Mouse (Mus musculus): ENCODE data around the gene Mta1. TPM values are rescaled to one million over a fixed set of nuclear protein-coding genes. Genes with fewer than 3 reads are reported as not detected.

Gene Mta1
- polyA plus RNA-seq, 1 experiment from 2014 or later = 26.4 TPM

- WGBS = 44% methylated on average over 8 of the region's 8 CpGs
- H3K4me3 ChIP-seq (ENCODE audit: low read depth, low read length) = peak overlapping the region; percentile 62
- peaks cover 8% of the 10 kb centered on the region for H3K4me1 ChIP-seq (ENCODE audit: control insufficient read depth, insufficient read depth, low read length)
- H3K27ac ChIP-seq (replicated peaks; ENCODE audit: low read depth, low read length) = no peak overlapping the region
- H3K9me3 ChIP-seq (ENCODE audit: control insufficient read depth, low read length) = no peaks in the 10 kb centered on the region
- ATAC-seq (ENCODE audit: insufficient number of reproducible peaks, low FRiP score, low TSS enrichment, low read depth) = no peak
- H3K9ac ChIP-seq (ENCODE audit: low read length) = peak overlapping the region; percentile 50
- peak overlapping the region; percentile 81 for H3K4me2 ChIP-seq (ENCODE audit: low read depth, severe bottlenecking)
- H3K27me3 ChIP-seq (ENCODE audit: control insufficient read depth, insufficient read depth, low read length) = no peaks in the 10 kb centered on the region
- H3K36me3 ChIP-seq (ENCODE audit: control insufficient read depth, insufficient read depth, low read length) = 0 out of 2 replicates have a peak, but pooled peaks cover 2% of the 10 kb centered on the region
- DNase-seq (ENCODE audit: low spot score) = no peak
Observed at GRCm38 (mm10) chr12:113157002-113157401, 58.9 kb downstream of the Mta1 start.

GRCm38 (mm10) chr12:113157521-113157920 lies 59.4 kb downstream of the Mta1 start:
- Histone ChIP-seq H3K9me3 (ENCODE audit: control insufficient read depth, low read length) (no peaks in the 10 kb centered on the region), H3K4me3 (ENCODE audit: low read depth, low read length) (no peak overlapping the region), H3K4me1 (ENCODE audit: control insufficient read depth, insufficient read depth, low read length) (peaks cover 5% of the 10 kb centered on the region), H3K27ac (replicated peaks; ENCODE audit: low read depth, low read length) (no peak overlapping the region), H3K27me3 (ENCODE audit: control insufficient read depth, insufficient read depth, low read length) (no peaks in the 10 kb centered on the region), H3K4me2 (ENCODE audit: low read depth, severe bottlenecking) (peak overlapping the region; percentile 81), H3K36me3 (ENCODE audit: control insufficient read depth, insufficient read depth, low read length) (0 out of 2 replicates have a peak, but pooled peaks cover 2% of the 10 kb centered on the region), H3K9ac (ENCODE audit: low read length) (no peak overlapping the region)
- 92% methylated on average over 8 of the region's 8 CpGs for WGBS
- DNase-seq (ENCODE audit: low spot score) = no peak
- ATAC-seq (ENCODE audit: insufficient number of reproducible peaks, low FRiP score, low TSS enrichment, low read depth) = no peak

GRCm38 (mm10) chr12:113157971-113158370 lies 59.9 kb downstream of the Mta1 start:
- Histone ChIP-seq H3K9me3 (ENCODE audit: control insufficient read depth, low read length) (no peaks in the 10 kb centered on the region), H3K4me3 (ENCODE audit: low read depth, low read length) (no peak overlapping the region), H3K4me2 (ENCODE audit: low read depth, severe bottlenecking) (no peak overlapping the region), H3K4me1 (ENCODE audit: control insufficient read depth, insufficient read depth, low read length) (peaks cover 5% of the 10 kb centered on the region), H3K9ac (ENCODE audit: low read length) (no peak overlapping the region), H3K27ac (replicated peaks; ENCODE audit: low read depth, low read length) (no peak overlapping the region), H3K36me3 (ENCODE audit: control insufficient read depth, insufficient read depth, low read length) (peaks cover 4% of the 10 kb centered on the region; the same call in 1 of the 2 replicates), H3K27me3 (ENCODE audit: control insufficient read depth, insufficient read depth, low read length) (no peaks in the 10 kb centered on the region)
- DNase-seq (ENCODE audit: low spot score) = no peak
- WGBS = 91% methylated on average over 8 of the region's 8 CpGs
- no peak for ATAC-seq (ENCODE audit: insufficient number of reproducible peaks, low FRiP score, low TSS enrichment, low read depth)

- H3K9ac ChIP-seq (ENCODE audit: low read length) = no peak overlapping the region; the same call in 1 of the 2 replicates
- peaks cover 10% of the 10 kb centered on the region; the same call in 1 of the 2 replicates for H3K36me3 ChIP-seq (ENCODE audit: control insufficient read depth, insufficient read depth, low read length)
- no peak overlapping the region for H3K27ac ChIP-seq (replicated peaks; ENCODE audit: low read depth, low read length)
- no peaks in the 10 kb centered on the region for H3K4me1 ChIP-seq (ENCODE audit: control insufficient read depth, insufficient read depth, low read length)
- no peak for ATAC-seq (ENCODE audit: insufficient number of reproducible peaks, low FRiP score, low TSS enrichment, low read depth)
- no peaks in the 10 kb centered on the region for H3K27me3 ChIP-seq (ENCODE audit: control insufficient read depth, insufficient read depth, low read length)
- no peak overlapping the region for H3K4me2 ChIP-seq (ENCODE audit: low read depth, severe bottlenecking)
- WGBS = 96% methylated on average over 11 of the region's 11 CpGs
- H3K4me3 ChIP-seq (ENCODE audit: low read depth, low read length) = no peak overlapping the region
- no peak for DNase-seq (ENCODE audit: low spot score)
- no peaks in the 10 kb centered on the region for H3K9me3 ChIP-seq (ENCODE audit: control insufficient read depth, low read length)
Observed at GRCm38 (mm10) chr12:113163561-113164006, 65.5 kb downstream of the Mta1 start.

- Histone ChIP-seq H3K4me2 (ENCODE audit: low read depth, severe bottlenecking) (no peak overlapping the region), H3K27me3 (ENCODE audit: control insufficient read depth, insufficient read depth, low read length) (no peaks in the 10 kb centered on the region), H3K4me3 (ENCODE audit: low read depth, low read length) (no peak overlapping the region), H3K27ac (replicated peaks; ENCODE audit: low read depth, low read length) (no peak overlapping the region), H3K4me1 (ENCODE audit: control insufficient read depth, insufficient read depth, low read length) (no peaks in the 10 kb centered on the region), H3K36me3 (ENCODE audit: control insufficient read depth, insufficient read depth, low read length) (peaks cover 5% of the 10 kb centered on the region; the same call in 1 of the 2 replicates), H3K9ac (ENCODE audit: low read length) (no peak overlapping the region), H3K9me3 (ENCODE audit: control insufficient read depth, low read length) (no peaks in the 10 kb centered on the region)
- no peak for ATAC-seq (ENCODE audit: insufficient number of reproducible peaks, low FRiP score, low TSS enrichment, low read depth)
- WGBS = 84% methylated on average over 9 of the region's 9 CpGs
- no peak for DNase-seq (ENCODE audit: low spot score)
Observed at GRCm38 (mm10) chr12:113168031-113168536, 70.0 kb downstream of the Mta1 start.

- no peak overlapping the region for H3K4me2 ChIP-seq (ENCODE audit: low read depth, severe bottlenecking)
- no peak overlapping the region for H3K9ac ChIP-seq (ENCODE audit: low read length)
- no peak for DNase-seq (ENCODE audit: low spot score)
Observed at GRCm38 (mm10) chr12:113176960-113177725, 79.1 kb downstream of the Mta1 start.

GRCm38 (mm10) chr12:113181020-113181419 lies 82.9 kb downstream of the Mta1 start:
- ATAC-seq (ENCODE audit: insufficient number of reproducible peaks, low FRiP score, low TSS enrichment, low read depth) (no peak), DNase-seq (ENCODE audit: low spot score) (no peak)
- H3K4me2 ChIP-seq (ENCODE audit: low read depth, severe bottlenecking) = no peak overlapping the region
- no peak overlapping the region for H3K27ac ChIP-seq (replicated peaks; ENCODE audit: low read depth, low read length)
- no peak overlapping the region for H3K4me3 ChIP-seq (ENCODE audit: low read depth, low read length)
- H3K4me1 ChIP-seq (ENCODE audit: control insufficient read depth, insufficient read depth, low read length) = 0 out of 2 replicates have a peak, but pooled peaks cover under 1% of the 10 kb centered on the region
- 62% methylated on average over 4 of the region's 4 CpGs for WGBS
- H3K9ac ChIP-seq (ENCODE audit: low read length) = no peak overlapping the region
- H3K27me3 ChIP-seq (ENCODE audit: control insufficient read depth, insufficient read depth, low read length) = no peaks in the 10 kb centered on the region
- no peaks in the 10 kb centered on the region for H3K36me3 ChIP-seq (ENCODE audit: control insufficient read depth, insufficient read depth, low read length)
- no peaks in the 10 kb centered on the region for H3K9me3 ChIP-seq (ENCODE audit: control insufficient read depth, low read length)

More at GRCm38 (mm10) chr12:113176960-113177725, 79.1 kb downstream of the Mta1 start:
- Histone ChIP-seq H3K4me1 (ENCODE audit: control insufficient read depth, insufficient read depth, low read length) (no peaks in the 10 kb centered on the region), H3K36me3 (ENCODE audit: control insufficient read depth, insufficient read depth, low read length) (no peaks in the 10 kb centered on the region), H3K4me3 (ENCODE audit: low read depth, low read length) (no peak overlapping the region), H3K9me3 (ENCODE audit: control insufficient read depth, low read length) (no peaks in the 10 kb centered on the region), H3K27ac (replicated peaks; ENCODE audit: low read depth, low read length) (no peak overlapping the region), H3K27me3 (ENCODE audit: control insufficient read depth, insufficient read depth, low read length) (no peaks in the 10 kb centered on the region)
- 89% methylated on average over 17 of the region's 18 CpGs for WGBS
- no peak for ATAC-seq (ENCODE audit: insufficient number of reproducible peaks, low FRiP score, low TSS enrichment, low read depth)

GRCm38 (mm10) chr12:113184945-113185344 lies 86.9 kb downstream of the Mta1 start:
- H3K4me2 ChIP-seq (ENCODE audit: low read depth, severe bottlenecking) = no peak overlapping the region
- WGBS = 67% methylated on average over 5 of the region's 5 CpGs
- H3K27ac ChIP-seq (replicated peaks; ENCODE audit: low read depth, low read length) = no peak overlapping the region
- ATAC-seq (ENCODE audit: insufficient number of reproducible peaks, low FRiP score, low TSS enrichment, low read depth) (no peak), DNase-seq (ENCODE audit: low spot score) (no peak)
- H3K4me3 ChIP-seq (ENCODE audit: low read depth, low read length) = no peak overlapping the region
- no peaks in the 10 kb centered on the region for H3K9me3 ChIP-seq (ENCODE audit: control insufficient read depth, low read length)
- no peaks in the 10 kb centered on the region; the same call in 1 of the 2 replicates for H3K36me3 ChIP-seq (ENCODE audit: control insufficient read depth, insufficient read depth, low read length)
- H3K9ac ChIP-seq (ENCODE audit: low read length) = no peak overlapping the region
- H3K27me3 ChIP-seq (ENCODE audit: control insufficient read depth, insufficient read depth, low read length) = peaks cover 7% of the 10 kb centered on the region; the same call in 1 of the 2 replicates
- peaks cover 10% of the 10 kb centered on the region; the same call in 1 of the 2 replicates for H3K4me1 ChIP-seq (ENCODE audit: control insufficient read depth, insufficient read depth, low read length)

Data from limb, embryonic 11.5 days (tissue).